Mouse (Mus musculus) adrenal gland, adult 18-20 months (tissue): ENCODE results near the gene Gm6904. TPM values are rescaled to one million over a fixed set of nuclear protein-coding genes. Genes with fewer than 3 reads are reported as not detected.

Source experiments
- total RNA-seq, 2 experiments: library from RNA; stranded (reverse); gene quantifications; 1 replicate in 1 of 2; 2 replicates in 1 of 2; pipeline ENCODE4 v1.2.3; 2021

Gene Gm6904
- total RNA-seq, 2 experiments from 2014 or later, result not detected

Other genes with a start within 250 kb of the Gm6904 start
- gene 1700129C05Rik, start 117.3 kb downstream of the Gm6904 start, total RNA-seq, result not detected
- not detected for gene Gm5142, start 81.5 kb downstream of the Gm6904 start, total RNA-seq
- 10 to 100 TPM; 18.7 to 33.5 TPM for gene Rcbtb1, start 59.0 kb downstream of the Gm6904 start, total RNA-seq
- gene Phf11a, start 37.3 kb upstream of the Gm6904 start, total RNA-seq, result under 1 TPM in 1 of 2 experiments, not detected in 1; 0.54 TPM
- gene Phf11b, start 81.1 kb upstream of the Gm6904 start, total RNA-seq, result 1 to 10 TPM; 2.3 to 3.0 TPM
- gene Phf11d, start 105.3 kb upstream of the Gm6904 start, total RNA-seq, result 1 to 10 TPM; 4.1 to 5.4 TPM
- gene Phf11c, start 135.2 kb upstream of the Gm6904 start, total RNA-seq, result under 1 TPM; 0.35 to 0.36 TPM
- 1 to 10 TPM; 3.8 to 4.7 TPM for gene Setdb2, start 180.7 kb upstream of the Gm6904 start, total RNA-seq
- 10 to 100 TPM; 36.4 to 39.4 TPM for gene Cab39l, start 180.8 kb upstream of the Gm6904 start, total RNA-seq